Mouse (Mus musculus) embryo, embryonic 10 days (tissue): ENCODE data around the gene Serpina3i.
"Not testable (repeated sequence)": the region's sequence is repeated elsewhere in the genome, so short reads cannot be mapped to it uniquely, and the experiment has no call there.

Experiments
- DNase-seq: peaks from one replicate; pipeline ENCODE4 v3.0.0-alpha.2; 2015; ENCODE audit warnings: low spot score

Serpina3i gene

GRCm38 (mm10) chr12:104262863-104263262 lies at the start of gene Serpina3i:
TSS of gene Serpina3i (plus strand) at chr12:104263122.
- peak; percentile 21 for DNase-seq

DNA sequence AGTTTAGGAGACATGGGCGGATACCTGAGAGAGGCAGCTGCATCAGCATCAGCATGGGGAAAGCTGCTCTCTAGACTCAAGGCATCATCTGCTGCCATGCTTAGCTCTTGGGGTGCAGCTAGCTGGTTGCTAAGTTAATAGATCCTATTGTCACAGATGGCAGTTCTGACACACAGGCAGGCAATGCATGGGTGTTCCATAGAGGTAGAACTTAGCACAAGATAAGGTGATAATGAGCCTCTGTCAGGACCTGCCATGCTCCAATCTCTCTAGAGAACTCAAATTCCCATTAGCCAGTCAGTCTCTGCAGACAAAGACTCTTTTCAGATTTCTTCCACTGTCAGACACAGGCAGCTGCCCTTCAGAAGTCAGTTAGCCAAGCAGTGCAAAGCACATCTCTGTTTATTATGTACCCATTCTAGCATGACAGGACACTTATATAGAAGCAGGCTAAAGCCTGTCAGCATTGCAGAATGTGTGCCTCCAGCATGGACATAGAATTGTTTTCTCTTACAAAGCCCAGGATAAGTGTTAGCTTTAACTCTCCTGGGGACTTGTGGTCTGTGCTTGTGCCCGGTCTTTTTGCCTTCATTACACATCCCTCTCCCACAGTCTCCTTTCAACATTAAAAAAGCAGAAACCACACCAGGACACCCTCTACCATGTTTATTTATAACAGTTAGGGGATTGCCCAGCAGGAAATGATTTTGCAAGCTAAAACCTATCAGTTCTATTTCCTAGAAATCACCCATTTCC lies 49.1 kb upstream of the Serpina3i start:
- peak; percentile 14 for DNase-seq

- no peak for DNase-seq
Measured at GRCm38 (mm10) chr12:104214445-104214753, 48.5 kb upstream of the Serpina3i start, which contains the start of gene Serpina3f. TSS of gene Serpina3f (plus strand) at chr12:104214544.

DNA sequence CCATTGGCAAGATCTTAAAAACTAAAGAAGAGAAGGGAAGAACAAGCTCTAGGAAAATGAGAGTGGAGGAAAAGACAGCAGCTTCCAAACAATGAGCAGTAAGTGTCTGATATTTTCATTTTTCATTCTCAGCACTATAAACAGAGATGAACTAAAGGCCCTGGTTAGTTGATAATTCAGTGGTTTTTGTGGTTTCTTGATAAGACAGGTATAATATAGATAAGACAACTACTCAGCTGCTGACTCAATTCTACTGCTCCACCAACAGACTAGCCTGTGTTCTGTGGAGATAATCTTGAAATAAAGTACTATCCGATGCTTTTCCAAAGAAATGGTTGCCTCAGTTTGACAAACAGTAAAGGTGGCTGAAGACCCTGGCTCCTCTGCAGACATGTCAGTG lies 47.7 kb upstream of the Serpina3i start:
- no peak for DNase-seq

GRCm38 (mm10) chr12:104221616-104222015 lies 41.3 kb upstream of the Serpina3i start:
- DNase-seq = no peak

DNA sequence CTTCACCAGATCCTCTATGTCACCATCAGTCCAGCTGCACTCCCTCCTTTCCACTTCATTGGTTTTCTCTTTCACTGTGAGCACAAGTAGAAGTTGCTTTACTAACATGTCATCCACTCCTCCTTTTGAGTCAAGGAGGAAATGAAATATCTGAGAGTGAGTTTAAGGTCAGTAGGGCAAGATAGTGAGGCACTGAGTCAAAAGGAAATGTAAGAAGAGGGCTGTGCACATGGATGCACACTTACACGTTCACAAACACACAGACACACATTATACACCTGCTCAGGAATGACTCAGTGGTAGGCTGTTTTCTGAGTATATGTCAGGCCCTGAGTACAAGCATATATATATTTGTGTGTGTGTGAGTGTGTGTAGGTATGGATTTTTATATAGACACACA lies 39.2 kb upstream of the Serpina3i start:
- no peak for DNase-seq

DNA sequence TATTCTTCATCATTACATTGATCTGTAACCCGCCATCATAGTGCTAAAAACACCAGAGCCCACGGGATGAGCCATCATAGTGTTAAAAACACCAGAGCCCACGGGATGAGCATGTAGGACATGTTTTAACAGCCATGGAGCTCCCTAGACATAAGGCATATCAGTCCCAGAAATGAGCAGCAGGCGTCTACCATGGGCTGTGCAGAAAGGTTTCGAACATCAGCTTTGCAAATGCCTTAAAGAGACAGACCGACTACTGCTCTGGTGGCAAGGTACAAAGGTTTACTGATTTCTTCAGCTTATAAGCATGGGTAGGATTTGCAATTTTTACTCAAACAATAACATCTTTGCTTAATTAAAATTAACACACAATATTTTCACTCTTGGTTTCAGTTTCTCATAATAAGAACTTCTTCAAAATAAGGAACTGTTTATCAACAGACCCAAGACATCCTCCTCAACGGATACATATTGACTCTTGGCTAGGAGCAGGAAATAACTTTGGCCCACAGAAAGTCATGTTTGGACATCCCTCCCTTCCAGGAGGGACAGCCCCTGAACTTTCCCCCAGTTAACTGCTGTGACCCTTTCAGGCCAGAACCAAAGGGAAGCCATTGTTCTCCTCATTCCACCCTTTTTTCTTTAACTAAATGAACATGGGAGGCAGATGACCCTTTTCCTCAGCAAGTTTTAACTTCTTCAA lies 38.2 kb upstream of the Serpina3i start:
- DNase-seq = no peak

- DNase-seq = no peak
Measured at GRCm38 (mm10) chr12:104230762-104231161, 32.2 kb upstream of the Serpina3i start.

- no peak for DNase-seq
Measured at GRCm38 (mm10) chr12:104235915-104236314, 27.0 kb upstream of the Serpina3i start, which contains the start of gene Serpina3g. TSS of gene Serpina3g (plus strand) at chr12:104236245.

DNA sequence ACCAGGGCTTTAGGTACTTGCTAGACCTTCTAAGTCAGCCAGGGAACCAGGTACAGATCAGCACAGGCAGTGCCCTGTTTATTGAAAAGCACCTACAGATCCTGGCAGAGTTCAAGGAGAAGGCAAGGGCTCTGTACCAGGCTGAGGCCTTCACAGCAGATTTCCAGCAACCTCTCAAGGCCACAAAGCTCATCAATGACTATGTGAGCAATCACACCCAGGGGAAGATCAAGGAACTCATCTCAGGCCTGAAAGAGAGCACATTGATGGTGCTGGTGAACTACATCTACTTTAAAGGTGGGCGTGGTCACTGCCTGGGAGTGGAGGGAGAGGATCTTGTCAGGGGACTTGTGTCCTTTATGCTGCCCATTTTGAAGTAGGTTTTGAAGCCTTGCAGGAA lies 24.9 kb upstream of the Serpina3i start:
- not testable (repeated sequence) for DNase-seq

DNA sequence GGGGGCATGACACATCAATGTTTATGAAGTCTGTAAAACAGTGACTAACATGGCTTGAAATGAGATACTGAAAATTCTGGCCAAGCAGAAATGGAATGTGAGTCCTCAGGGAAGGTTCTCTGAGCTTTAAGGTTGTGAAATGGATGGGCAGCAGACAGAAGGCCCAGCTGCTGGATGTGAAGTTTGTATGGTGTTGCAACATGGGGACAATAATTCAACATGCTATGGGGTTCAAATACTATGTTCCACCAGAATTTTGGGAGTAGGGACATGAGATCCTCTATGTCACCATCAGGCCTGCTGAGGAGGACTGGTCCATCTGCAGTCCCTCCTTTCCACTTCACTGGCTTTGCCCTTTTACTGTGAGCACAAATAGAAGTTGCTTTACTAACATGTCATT lies 19.6 kb upstream of the Serpina3i start:
- DNase-seq = no peak

GRCm38 (mm10) chr12:104245092-104245491 lies 17.8 kb upstream of the Serpina3i start:
- DNase-seq = no peak

GRCm38 (mm10) chr12:104245595-104245994 lies 17.3 kb upstream of the Serpina3i start:
- no peak for DNase-seq

DNA sequence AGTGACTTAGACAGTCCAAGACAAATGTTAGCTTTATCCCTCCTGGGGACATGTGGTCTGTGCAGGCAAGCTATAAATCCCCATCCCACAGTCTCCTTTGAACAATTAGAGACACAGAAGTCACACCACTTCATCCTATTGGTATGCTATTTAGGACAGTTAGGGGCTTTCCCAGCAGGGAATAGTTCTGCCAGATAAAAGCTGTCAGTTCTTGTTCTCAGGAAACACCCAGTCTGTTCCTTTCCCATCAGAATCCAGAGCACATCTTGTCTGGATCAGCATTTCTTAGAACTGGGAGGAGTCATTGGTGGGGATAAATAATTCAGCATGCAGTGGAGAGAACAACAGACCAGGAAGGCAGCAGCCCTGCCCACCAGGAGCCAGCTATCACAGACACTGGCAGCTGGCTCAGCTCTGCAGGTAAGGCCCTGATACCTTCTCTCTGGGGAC lies 15.3 kb upstream of the Serpina3i start:
- DNase-seq = peak; percentile 33

GRCm38 (mm10) chr12:104248231-104248630 lies 14.7 kb upstream of the Serpina3i start:
- no peak for DNase-seq

DNA sequence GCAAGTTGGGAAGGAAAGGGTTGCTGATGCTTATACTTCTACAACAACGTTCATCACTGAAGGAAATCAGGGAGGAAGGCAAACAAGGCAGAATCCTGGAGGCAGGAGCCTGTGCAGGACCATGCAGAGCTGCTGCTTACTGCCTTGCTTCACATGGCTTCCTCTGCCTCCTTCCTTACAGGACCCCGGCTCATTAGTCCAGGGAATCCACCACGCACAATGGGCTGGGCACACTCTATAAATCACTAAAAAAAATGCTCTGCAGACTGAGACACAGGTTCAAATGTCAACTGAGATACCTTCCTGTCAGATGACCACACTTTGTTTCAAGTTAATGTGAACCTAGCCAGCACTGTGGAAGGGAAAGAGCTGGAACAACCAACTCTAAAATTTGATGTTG lies 1.9 kb upstream of the Serpina3i start:
- DNase-seq = no peak

- DNase-seq = no peak
Measured at GRCm38 (mm10) chr12:104266374-104266773, 3.5 kb downstream of the Serpina3i start.

GRCm38 (mm10) chr12:104278216-104279055 lies 15.5 kb downstream of the Serpina3i start:
- DNase-seq = no peak

GRCm38 (mm10) chr12:104279056-104279435 lies 16.1 kb downstream of the Serpina3i start:
- DNase-seq = peak; percentile 18

DNA sequence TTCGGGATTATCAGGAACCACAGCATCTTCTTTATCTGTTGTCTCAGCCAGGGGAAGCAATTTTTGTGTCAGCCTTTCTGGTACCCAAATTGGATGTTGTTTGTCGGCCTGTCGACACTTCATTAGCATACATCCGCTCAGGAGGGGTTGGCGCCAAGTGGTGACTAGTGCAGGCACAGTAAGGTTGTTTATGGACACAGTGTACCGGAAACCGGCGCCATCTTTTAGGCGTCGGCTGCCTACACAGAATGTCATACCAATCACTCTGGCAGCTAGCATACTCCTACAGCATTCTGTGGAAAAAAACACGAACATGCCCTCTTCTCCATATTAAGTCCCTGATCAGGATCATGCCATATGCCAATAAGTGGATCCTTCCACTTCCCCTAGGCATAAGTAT lies 20.5 kb downstream of the Serpina3i start:
- no peak for DNase-seq

- DNase-seq = no peak
Measured at GRCm38 (mm10) chr12:104288336-104288735, 25.4 kb downstream of the Serpina3i start.

- DNase-seq = no peak
Measured at GRCm38 (mm10) chr12:104289872-104290271, 26.9 kb downstream of the Serpina3i start.

- DNase-seq = no peak
Measured at GRCm38 (mm10) chr12:104293963-104294362, 31.0 kb downstream of the Serpina3i start.
